Mouse (Mus musculus): Measurements from ENCODE around the gene Sipa1l2. TPM values are rescaled to one million over a fixed set of nuclear protein-coding genes. Genes with fewer than 3 reads are reported as not detected.

Sipa1l2 gene
- polyA plus RNA-seq, 1 experiment from 2014 or later, result 17.9 TPM

- 80% methylated on average over 16 of the region's 16 CpGs for WGBS
- H3K27me3 ChIP-seq, result no peaks in the 10 kb centered on the region
- 0 out of 2 replicates have a peak, but pooled peaks cover 4% of the 10 kb centered on the region for H3K4me1 ChIP-seq
- H3K9me3 ChIP-seq, result no peaks in the 10 kb centered on the region
- no peak overlapping the region for H3K9ac ChIP-seq
- no peak overlapping the region for H3K4me3 ChIP-seq
- H3K36me3 ChIP-seq, result peaks cover 81% of the 10 kb centered on the region
- no peak overlapping the region for H3K4me2 ChIP-seq
- no peak for ATAC-seq (ENCODE audit: insufficient number of reproducible peaks, insufficient read depth, low FRiP score, low TSS enrichment, low read depth)
- no peak overlapping the region for H3K27ac ChIP-seq
Observed at GRCm38 (mm10) chr8:125444457-125445224, 125.0 kb downstream of the Sipa1l2 start.

- ATAC-seq (ENCODE audit: insufficient number of reproducible peaks, insufficient read depth, low FRiP score, low TSS enrichment, low read depth), result no peak
- no peaks in the 10 kb centered on the region for H3K9me3 ChIP-seq
- H3K4me1 ChIP-seq, result peaks cover 3% of the 10 kb centered on the region; the same call in 1 of the 2 replicates
- H3K4me2 ChIP-seq, result no peak overlapping the region
- WGBS, result 78% methylated on average over 7 of the region's 7 CpGs
- no peaks in the 10 kb centered on the region for H3K27me3 ChIP-seq
- no peak overlapping the region for H3K27ac ChIP-seq
- H3K36me3 ChIP-seq, result peaks cover 69% of the 10 kb centered on the region
- no peak overlapping the region for H3K9ac ChIP-seq
- no peak overlapping the region for H3K4me3 ChIP-seq
Observed at GRCm38 (mm10) chr8:125435320-125436100, 134.1 kb downstream of the Sipa1l2 start.

DNA sequence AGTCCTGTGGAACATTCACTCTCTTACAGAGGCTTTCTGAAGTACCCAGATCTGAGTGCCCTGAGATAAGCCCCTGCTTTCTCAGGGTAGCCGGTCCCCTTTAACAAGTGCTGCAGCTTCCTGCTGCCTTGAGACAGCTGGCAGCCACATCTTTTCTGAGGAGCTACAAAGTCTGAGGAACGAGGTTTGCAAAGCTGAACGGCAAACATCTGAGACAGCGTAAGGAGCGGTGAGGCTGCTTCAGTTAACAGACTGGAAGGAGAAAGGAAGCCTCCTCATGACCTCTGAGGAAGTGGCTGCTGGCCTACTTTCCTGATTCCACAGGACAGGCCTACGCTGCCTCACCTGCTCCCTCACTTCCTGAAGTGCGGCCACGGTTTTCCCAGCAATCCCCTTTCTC is 135.5 kb downstream of the Sipa1l2 start:
- Histone ChIP-seq H3K9me3 (no peaks in the 10 kb centered on the region), H3K4me2 (no peak overlapping the region), H3K27ac (no peak overlapping the region), H3K4me3 (no peak overlapping the region), H3K4me1 (peaks cover 3% of the 10 kb centered on the region; the same call in 1 of the 2 replicates), H3K36me3 (peaks cover 65% of the 10 kb centered on the region), H3K9ac (no peak overlapping the region), H3K27me3 (no peaks in the 10 kb centered on the region)
- no peak for ATAC-seq (ENCODE audit: insufficient number of reproducible peaks, insufficient read depth, low FRiP score, low TSS enrichment, low read depth)
- WGBS, result 59% methylated on average over 8 of the region's 8 CpGs

GRCm38 (mm10) chr8:125431321-125431720 is 138.3 kb downstream of the Sipa1l2 start:
- H3K27me3 ChIP-seq, result no peaks in the 10 kb centered on the region
- no peak overlapping the region for H3K9ac ChIP-seq
- peaks cover 8% of the 10 kb centered on the region; the same call in 1 of the 2 replicates for H3K4me1 ChIP-seq
- ATAC-seq (ENCODE audit: insufficient number of reproducible peaks, insufficient read depth, low FRiP score, low TSS enrichment, low read depth), result no peak
- peaks cover 52% of the 10 kb centered on the region for H3K36me3 ChIP-seq
- no peak overlapping the region for H3K4me2 ChIP-seq
- H3K9me3 ChIP-seq, result no peaks in the 10 kb centered on the region
- WGBS, result 65% methylated on average over 3 of the region's 3 CpGs
- no peak overlapping the region for H3K4me3 ChIP-seq
- no peak overlapping the region for H3K27ac ChIP-seq

DNA sequence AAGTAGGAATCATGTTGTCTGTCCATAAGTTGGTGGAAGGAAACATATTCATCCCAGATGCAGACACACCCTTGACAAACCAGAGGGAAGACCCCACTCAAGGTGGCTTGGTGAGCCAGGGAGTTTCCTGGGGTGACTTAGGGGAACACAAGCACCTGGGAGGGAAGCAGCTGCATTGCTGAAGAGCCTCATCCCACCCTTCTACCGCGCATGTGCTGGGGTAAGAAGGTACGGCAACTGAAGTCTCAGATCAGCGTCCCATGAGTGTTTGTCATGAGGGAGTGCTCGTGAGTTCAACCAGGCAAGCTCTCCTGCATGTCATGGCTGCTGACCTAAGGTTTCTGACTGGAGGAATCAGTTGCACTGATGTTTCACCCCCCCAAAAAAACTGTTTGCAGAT is 138.8 kb downstream of the Sipa1l2 start:
- 87% methylated on average over 5 of the region's 5 CpGs for WGBS
- H3K27me3 ChIP-seq, result no peaks in the 10 kb centered on the region
- peaks cover 51% of the 10 kb centered on the region for H3K36me3 ChIP-seq
- peaks cover 8% of the 10 kb centered on the region; the same call in 1 of the 2 replicates for H3K4me1 ChIP-seq
- H3K4me3 ChIP-seq, result no peak overlapping the region
- no peaks in the 10 kb centered on the region for H3K9me3 ChIP-seq
- H3K4me2 ChIP-seq, result no peak overlapping the region
- no peak for ATAC-seq (ENCODE audit: insufficient number of reproducible peaks, insufficient read depth, low FRiP score, low TSS enrichment, low read depth)
- no peak overlapping the region for H3K27ac ChIP-seq
- no peak overlapping the region for H3K9ac ChIP-seq

DNA sequence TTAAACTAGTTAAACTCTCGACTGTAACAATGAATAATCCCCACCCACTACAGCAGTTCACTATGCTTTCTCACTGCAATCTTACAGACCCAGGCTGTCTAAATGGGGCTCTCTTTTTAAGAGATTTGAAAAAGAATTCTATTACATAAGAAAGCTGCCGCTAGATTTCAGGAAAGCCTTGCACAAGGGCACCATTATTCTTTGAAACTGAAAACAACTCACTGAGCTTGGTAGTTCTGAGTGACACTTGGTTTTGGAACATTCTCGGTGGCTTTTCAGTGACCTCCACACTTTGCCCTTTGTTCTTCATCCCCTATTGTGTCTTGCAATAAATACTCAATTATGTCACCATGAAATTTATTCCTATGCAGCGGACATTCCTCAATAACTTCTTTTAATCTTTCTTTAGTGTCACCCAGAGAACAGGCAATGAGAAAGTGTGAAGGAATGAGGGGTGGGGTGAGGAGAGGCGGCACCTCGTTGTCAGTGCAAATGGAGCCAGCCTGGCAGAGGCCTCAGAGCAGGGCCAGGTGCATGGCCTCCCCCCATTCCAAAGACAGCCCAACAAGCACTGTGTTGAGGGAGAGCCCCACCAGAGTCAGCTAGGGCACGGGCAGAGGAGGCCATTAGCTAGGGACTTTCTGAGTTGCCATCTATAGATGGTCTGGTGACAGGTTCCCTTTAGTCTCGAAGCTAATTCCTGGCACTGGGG is 140.5 kb downstream of the Sipa1l2 start:
- peaks cover 8% of the 10 kb centered on the region; the same call in 1 of the 2 replicates for H3K4me1 ChIP-seq
- no peak overlapping the region for H3K27ac ChIP-seq
- H3K27me3 ChIP-seq, result no peaks in the 10 kb centered on the region
- H3K9me3 ChIP-seq, result no peaks in the 10 kb centered on the region
- 68% methylated on average over 8 of the region's 8 CpGs for WGBS
- no peak for ATAC-seq (ENCODE audit: insufficient number of reproducible peaks, insufficient read depth, low FRiP score, low TSS enrichment, low read depth)
- H3K36me3 ChIP-seq, result peaks cover 45% of the 10 kb centered on the region
- no peak overlapping the region for H3K4me2 ChIP-seq
- H3K9ac ChIP-seq, result no peak overlapping the region
- H3K4me3 ChIP-seq, result no peak overlapping the region

- Histone ChIP-seq H3K36me3 (peaks cover 43% of the 10 kb centered on the region), H3K9ac (no peak overlapping the region), H3K27me3 (no peaks in the 10 kb centered on the region), H3K4me2 (no peak overlapping the region), H3K4me1 (peaks cover 13% of the 10 kb centered on the region; the same call in 1 of the 2 replicates), H3K9me3 (no peaks in the 10 kb centered on the region), H3K27ac (no peak overlapping the region), H3K4me3 (no peak overlapping the region)
- ATAC-seq (ENCODE audit: insufficient number of reproducible peaks, insufficient read depth, low FRiP score, low TSS enrichment, low read depth), result no peak
- WGBS, result 56% methylated on average over 10 of the region's 10 CpGs
Observed at GRCm38 (mm10) chr8:125423861-125424260, 145.7 kb downstream of the Sipa1l2 start.

DNA sequence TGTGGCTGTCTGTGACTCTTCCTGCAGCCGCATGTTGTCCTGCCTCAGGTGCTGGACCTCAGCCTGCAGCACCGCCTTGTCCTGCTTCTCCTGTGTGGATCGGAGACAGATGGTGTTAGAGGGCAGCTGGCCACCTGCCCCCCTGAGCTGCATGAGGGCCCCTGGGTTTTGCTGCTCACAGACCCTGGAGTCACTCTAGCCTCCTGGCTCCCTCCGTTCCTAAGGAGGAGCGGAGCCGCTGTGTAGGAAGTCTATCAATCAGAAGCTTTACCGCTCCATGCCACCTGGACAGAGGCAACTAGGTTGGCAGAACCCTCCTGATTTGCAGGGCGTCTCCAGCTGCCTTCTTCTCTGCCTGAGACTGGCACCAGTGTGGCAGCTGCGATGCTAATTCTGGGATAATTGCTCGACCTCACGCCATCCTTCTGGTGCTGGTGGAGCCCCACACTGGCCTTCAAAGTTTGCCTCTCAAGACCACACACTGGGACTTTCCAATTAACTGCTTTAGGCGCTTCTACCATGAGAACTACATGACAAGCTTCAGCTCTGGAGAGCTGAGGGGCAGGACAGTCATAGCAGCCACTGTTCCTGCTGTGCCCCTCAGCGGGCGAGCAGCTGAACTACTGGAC is 150.3 kb downstream of the Sipa1l2 start:
- no peak for ATAC-seq (ENCODE audit: insufficient number of reproducible peaks, insufficient read depth, low FRiP score, low TSS enrichment, low read depth)
- Histone ChIP-seq H3K4me3 (no peak overlapping the region), H3K9ac (no peak overlapping the region), H3K27me3 (no peaks in the 10 kb centered on the region), H3K36me3 (peaks cover 49% of the 10 kb centered on the region), H3K9me3 (no peaks in the 10 kb centered on the region), H3K27ac (no peak overlapping the region), H3K4me1 (peaks cover 18% of the 10 kb centered on the region), H3K4me2 (no peak overlapping the region)
- 85% methylated on average over 14 of the region's 14 CpGs for WGBS

- Histone ChIP-seq H3K27me3 (no peaks in the 10 kb centered on the region), H3K36me3 (peaks cover 33% of the 10 kb centered on the region), H3K4me2 (no peak overlapping the region), H3K4me3 (no peak overlapping the region), H3K9me3 (no peaks in the 10 kb centered on the region), H3K9ac (no peak overlapping the region), H3K4me1 (peaks cover 26% of the 10 kb centered on the region), H3K27ac (no peak overlapping the region)
- ATAC-seq (ENCODE audit: insufficient number of reproducible peaks, insufficient read depth, low FRiP score, low TSS enrichment, low read depth), result no peak
- 79% methylated on average over 6 of the region's 6 CpGs for WGBS
Observed at GRCm38 (mm10) chr8:125416146-125416545, 153.5 kb downstream of the Sipa1l2 start.

DNA sequence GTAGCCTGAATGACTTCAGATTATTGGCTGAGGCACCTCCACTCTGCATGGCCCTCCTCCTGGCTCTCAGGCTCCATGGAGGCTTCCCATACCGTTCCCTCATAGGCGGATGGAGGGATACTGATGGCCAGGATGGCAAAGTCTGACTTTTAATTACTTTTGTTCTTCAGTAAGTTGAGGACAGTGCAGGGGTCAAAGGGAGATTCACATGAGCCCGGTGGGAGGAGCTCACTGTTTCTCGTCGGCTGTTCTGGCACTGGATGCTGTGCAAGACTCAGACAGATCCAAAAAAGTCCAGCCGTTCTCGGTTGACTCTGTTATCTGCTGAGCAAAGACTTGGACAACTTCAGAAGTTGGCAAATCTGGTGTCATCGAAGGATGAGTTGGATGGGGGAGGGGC is 155.0 kb downstream of the Sipa1l2 start:
- Histone ChIP-seq H3K4me3 (no peak overlapping the region), H3K4me1 (peaks cover 26% of the 10 kb centered on the region), H3K9me3 (no peaks in the 10 kb centered on the region), H3K36me3 (peaks cover 21% of the 10 kb centered on the region), H3K4me2 (no peak overlapping the region), H3K27me3 (no peaks in the 10 kb centered on the region), H3K27ac (no peak overlapping the region), H3K9ac (no peak overlapping the region)
- no peak for ATAC-seq (ENCODE audit: insufficient number of reproducible peaks, insufficient read depth, low FRiP score, low TSS enrichment, low read depth)
- WGBS, result 85% methylated on average over 8 of the region's 8 CpGs
